Mouse (Mus musculus) thymus, postnatal 14 days (tissue): ENCODE measurements around the gene Tha1.

ENCODE experiments used
- DNase-seq: peaks from one replicate; pipeline ENCODE4 v3.0.0; 2021

Tha1 gene

DNA sequence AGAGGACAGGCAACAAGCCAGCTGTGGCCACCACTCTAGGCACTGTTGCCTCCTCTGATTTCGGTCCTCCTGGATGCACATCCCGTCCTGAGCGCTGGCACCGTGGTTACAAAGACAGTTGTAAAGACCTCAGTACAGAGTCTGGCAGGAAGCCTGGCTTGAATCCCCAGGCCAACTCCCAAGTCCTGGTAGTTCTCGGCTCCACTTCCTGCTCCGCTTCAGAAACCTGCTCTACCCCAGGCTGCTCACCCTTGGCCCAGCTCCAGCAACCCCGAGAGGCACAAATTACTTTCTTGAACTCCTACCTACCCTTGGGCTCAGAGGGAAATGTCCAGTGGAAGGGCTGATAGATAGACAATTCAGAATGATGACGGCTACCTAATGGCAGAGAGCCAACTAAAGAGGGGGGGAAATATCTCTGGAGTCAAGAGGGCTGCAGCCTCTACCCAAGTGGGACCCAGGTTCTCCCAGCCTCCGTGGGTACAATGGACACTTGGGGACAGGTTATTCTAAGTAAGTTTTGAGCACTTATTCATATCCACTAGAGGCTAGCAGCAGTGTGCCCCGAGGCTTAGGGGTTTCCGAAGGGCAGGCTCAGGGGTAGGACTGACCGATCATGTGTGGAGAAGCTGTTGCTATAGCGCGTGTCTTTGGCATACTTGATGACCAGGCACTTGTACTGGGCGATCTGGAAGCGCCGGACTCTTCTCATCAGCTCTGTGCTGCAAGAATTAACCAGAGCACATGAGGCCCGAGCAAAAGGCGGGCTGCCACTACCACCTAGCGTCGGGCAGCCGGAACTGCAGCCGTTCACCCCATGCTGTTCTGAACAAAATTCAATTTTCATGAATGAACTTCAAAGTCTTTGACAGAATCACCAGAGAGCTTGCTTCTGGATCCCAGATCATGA lies 49.0 kb downstream of the Tha1 start:
- peak; percentile 82 for DNase-seq

DNA sequence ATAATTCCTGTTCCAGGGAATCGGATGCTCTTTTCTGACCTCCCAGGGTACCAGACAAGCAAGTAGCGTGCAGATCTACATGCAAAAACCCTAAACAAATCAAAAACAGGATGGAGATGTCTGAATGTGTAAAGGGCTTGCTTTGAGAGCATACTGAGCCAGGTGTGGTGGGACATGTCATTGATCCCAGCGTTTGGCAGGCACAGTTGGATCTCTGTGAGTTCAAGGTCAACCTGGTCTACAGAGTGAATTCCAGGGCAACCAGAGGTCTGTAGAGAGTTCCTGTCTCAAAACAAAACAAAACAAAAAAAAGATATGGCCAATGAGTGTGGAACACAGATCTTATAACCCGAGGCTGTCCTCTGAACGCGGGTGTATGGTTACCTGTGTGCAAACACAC lies 49.9 kb downstream of the Tha1 start:
- DNase-seq, result no peak

DNA sequence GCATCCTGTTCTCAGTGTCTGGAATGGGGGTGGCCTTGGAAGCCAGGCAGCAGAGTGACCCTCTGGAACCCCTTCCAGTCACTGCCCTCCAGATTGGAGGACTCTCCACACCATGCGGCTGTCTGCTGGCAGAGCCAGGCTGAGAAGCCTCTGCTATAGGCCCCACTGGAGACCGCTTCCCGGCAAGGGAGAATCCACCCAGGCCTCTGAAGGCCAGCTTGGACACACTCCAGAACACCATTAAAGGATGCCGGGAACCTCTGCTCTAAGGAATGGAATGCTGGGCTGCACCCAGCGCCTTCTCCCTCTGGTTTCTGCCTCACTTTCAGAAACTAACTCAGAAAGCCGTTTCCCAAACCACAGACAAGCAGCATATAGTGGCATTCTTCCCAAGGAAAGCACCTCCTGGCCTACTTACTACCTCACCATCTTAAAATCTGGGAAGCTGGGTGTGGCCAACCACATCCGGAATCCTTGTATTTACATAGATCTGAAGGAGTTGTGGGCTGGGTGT lies 50.5 kb downstream of the Tha1 start:
- no peak for DNase-seq

DNA sequence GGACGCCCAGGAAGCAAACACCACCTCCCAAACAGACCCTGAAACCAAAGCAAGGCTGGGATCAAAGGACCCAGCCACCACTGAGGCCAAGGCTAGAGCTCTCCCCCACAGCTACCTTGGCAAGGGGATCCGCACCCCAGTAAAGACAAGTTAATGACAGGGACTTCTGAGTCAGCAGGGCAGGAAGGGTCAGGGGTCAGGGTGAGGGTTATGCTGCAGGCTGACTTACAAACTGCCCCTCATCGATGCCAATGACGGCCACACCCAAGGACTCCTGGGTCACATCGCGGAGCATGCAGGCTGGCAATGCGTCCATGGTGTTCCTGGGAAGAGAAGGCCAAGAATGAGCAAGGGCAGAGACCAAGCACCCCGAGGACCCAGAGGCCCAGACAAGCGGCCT lies 51.4 kb downstream of the Tha1 start:
- no peak for DNase-seq

DNA sequence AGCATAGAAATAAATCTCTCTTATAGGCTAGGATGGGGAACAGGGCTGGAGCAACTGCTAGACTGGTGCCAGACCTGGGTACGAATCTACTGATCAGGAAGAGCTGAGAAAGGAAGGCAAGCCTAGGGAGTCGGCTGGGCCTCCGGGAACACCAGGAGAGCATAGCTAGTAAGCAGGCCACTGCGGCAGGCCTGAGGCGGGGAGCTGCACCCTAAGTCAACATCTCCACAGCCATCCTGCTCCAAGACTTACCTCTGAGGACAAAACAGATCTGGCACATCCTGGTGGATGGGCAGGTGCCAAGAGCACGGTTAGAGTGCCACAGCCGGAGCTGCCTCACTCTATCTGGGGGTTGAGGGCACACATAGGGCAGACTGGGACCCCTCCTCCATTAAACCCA lies 53.1 kb downstream of the Tha1 start:
- DNase-seq, result no peak

DNA sequence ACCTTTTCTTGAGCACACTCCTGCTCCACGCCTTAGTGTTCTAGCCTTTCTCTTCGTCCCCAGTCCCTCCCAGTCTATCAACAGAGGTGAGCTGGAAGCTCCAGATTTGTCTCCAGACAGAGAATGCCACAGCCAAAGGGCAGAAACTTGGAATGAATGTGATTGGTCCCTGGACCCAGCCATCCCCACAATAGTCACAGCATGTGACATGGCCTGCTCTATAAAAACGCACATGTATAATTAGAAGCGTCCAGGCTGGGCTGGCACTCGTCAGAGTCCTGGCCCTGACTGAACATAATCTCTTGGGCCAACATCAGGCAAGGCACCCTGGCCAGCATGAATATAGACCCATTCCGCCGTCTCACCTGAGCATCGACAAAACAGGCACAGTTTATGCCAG lies 54.2 kb downstream of the Tha1 start:
- no peak for DNase-seq
